In genomic region chr7:124500636-124501035, GRCm38 (mm10) we compare ENCODE assay signal across 24 mouse cellular contexts.
DNase-seq lines count a peak whose midpoint lies in the region; ATAC-seq lines count a peak whose summit lies in the region.
"Had no signal": no experiment of that assay in that cellular context is flagged by ENCODE, and none has a peak within 500 bp of the region (broad histone marks: within the 10 kb centered on the region; RNA-seq: fewer than 3 reads in every experiment).

No protein-coding gene starts in this region.

- no peaks in the 10 kb centered on the region for H3K4me1 ChIP-seq in embryonic facial prominence, embryonic 14.5 days (ENCODE audit: control insufficient read depth, insufficient read depth, low read length)
- H3K4me1 ChIP-seq in embryonic facial prominence, embryonic 10.5 days, result no peaks in the 10 kb centered on the region
- peaks cover 3% of the 10 kb centered on the region for H3K4me1 ChIP-seq in kidney, embryonic 16.5 days (ENCODE audit: insufficient read depth, low read length)
- H3K4me1 ChIP-seq: forebrain, embryonic 10.5 days; forebrain, embryonic 12.5 days had no signal

- H3K36me3 ChIP-seq in embryonic facial prominence, embryonic 14.5 days (ENCODE audit: control insufficient read depth, insufficient read depth, low read length), result no peaks in the 10 kb centered on the region
- H3K36me3 ChIP-seq in embryonic facial prominence, embryonic 10.5 days (replicated peaks), result no peaks in the 10 kb centered on the region
- no peaks in the 10 kb centered on the region for H3K36me3 ChIP-seq in kidney, embryonic 16.5 days (ENCODE audit: insufficient read depth, low read length)
- H3K36me3 ChIP-seq: embryonic facial prominence, embryonic 13.5 days; forebrain, embryonic 10.5 days; forebrain, embryonic 12.5 days; G1E had no signal

- 58% methylated on average over 3 of the region's 3 CpGs for WGBS in embryonic facial prominence, embryonic 14.5 days
- WGBS in embryonic facial prominence, embryonic 10.5 days, result 83% methylated on average over 3 of the region's 3 CpGs
- 35% methylated on average over 3 of the region's 3 CpGs for WGBS in kidney, embryonic 16.5 days

- no peak overlapping the region for H3K4me3 ChIP-seq in embryonic facial prominence, embryonic 14.5 days (ENCODE audit: low read depth, low read length)
- H3K4me3 ChIP-seq in embryonic facial prominence, embryonic 10.5 days, result no peak overlapping the region
- no peak overlapping the region for H3K4me3 ChIP-seq in kidney, embryonic 16.5 days (ENCODE audit: low read length)
- H3K4me3 ChIP-seq: embryonic facial prominence, embryonic 13.5 days; forebrain, embryonic 10.5 days; forebrain, embryonic 12.5 days had no signal

- no peak overlapping the region for H3K4me2 ChIP-seq in embryonic facial prominence, embryonic 14.5 days (ENCODE audit: low read depth, low read length)
- H3K4me2 ChIP-seq in kidney, embryonic 16.5 days (replicated peaks; ENCODE audit: low read depth, low read length), result no peak overlapping the region
- H3K4me2 ChIP-seq: embryonic facial prominence, embryonic 13.5 days; forebrain, embryonic 12.5 days had no signal

- DNase-seq in embryonic facial prominence, embryonic 14.5 days (ENCODE audit: low spot score), result peak; percentile 2
- no peak for DNase-seq in embryonic facial prominence, embryonic 10.5 days (ENCODE audit: low spot score)
- no peak for DNase-seq in kidney, postnatal 4 days
- DNase-seq in mesoderm, embryonic 11.5 days (ENCODE audit: low read depth, low spot score), result peak; percentile 1
- DNase-seq: adrenal gland, adult 8-10 months; adrenal gland, postnatal 14 days; adrenal gland, postnatal 36 days; B cell, adult 2 months; cerebellum, adult 11 months; cerebellum, adult 2 months; cerebellum, adult 9-10 months; cerebellum, postnatal 10 days; cerebellum, postnatal 25 days had no signal

- no peak for ATAC-seq in embryonic facial prominence, embryonic 14.5 days (ENCODE audit: low read depth)
- ATAC-seq in kidney, embryonic 16.5 days (ENCODE audit: low FRiP score, low TSS enrichment), result 0 out of 2 replicates have a peak, but pooled peaks have one; percentile 23
- no peak for ATAC-seq in cerebellum, adult (ENCODE audit: insufficient number of reproducible peaks, low FRiP score, low TSS enrichment)
- ATAC-seq: activated CD4-positive, CD25-positive, alpha-beta regulatory T cell, adult 4 months; CD4-positive, CD25-positive, alpha-beta regulatory T cell, adult 4 months; forebrain, embryonic 14.5 days; forebrain, embryonic 16.5 days; Patski had no signal

- H3K9me3 ChIP-seq in embryonic facial prominence, embryonic 14.5 days (ENCODE audit: control insufficient read depth, low read length), result no peaks in the 10 kb centered on the region
- H3K9me3 ChIP-seq in embryonic facial prominence, embryonic 10.5 days, result no peaks in the 10 kb centered on the region
- no peaks in the 10 kb centered on the region for H3K9me3 ChIP-seq in kidney, embryonic 16.5 days (ENCODE audit: low read length)
- H3K9me3 ChIP-seq: embryonic facial prominence, embryonic 13.5 days; forebrain, embryonic 10.5 days; forebrain, embryonic 12.5 days had no signal

- H3K27ac ChIP-seq in embryonic facial prominence, embryonic 14.5 days (replicated peaks; ENCODE audit: low read depth, low read length), result no peak overlapping the region
- H3K27ac ChIP-seq in embryonic facial prominence, embryonic 10.5 days (replicated peaks), result no peak overlapping the region
- H3K27ac ChIP-seq in kidney, embryonic 16.5 days (ENCODE audit: low read length), result no peak overlapping the region
- H3K27ac ChIP-seq: embryonic facial prominence, embryonic 13.5 days; forebrain, embryonic 10.5 days; forebrain, embryonic 12.5 days had no signal

- no peak overlapping the region for H3K9ac ChIP-seq in embryonic facial prominence, embryonic 14.5 days (ENCODE audit: low read depth, low read length)
- H3K9ac ChIP-seq in kidney, embryonic 16.5 days (replicated peaks; ENCODE audit: low read length), result no peak overlapping the region
- H3K9ac ChIP-seq: embryonic facial prominence, embryonic 13.5 days; forebrain, embryonic 12.5 days had no signal

- H3K27me3 ChIP-seq in embryonic facial prominence, embryonic 14.5 days (replicated peaks; ENCODE audit: control insufficient read depth, insufficient read depth, low read length), result no peaks in the 10 kb centered on the region
- no peaks in the 10 kb centered on the region for H3K27me3 ChIP-seq in embryonic facial prominence, embryonic 10.5 days (replicated peaks; ENCODE audit: low read depth, poor library complexity, severe bottlenecking)
- H3K27me3 ChIP-seq in kidney, embryonic 16.5 days (ENCODE audit: insufficient read depth, low read length), result no peaks in the 10 kb centered on the region
- H3K27me3 ChIP-seq: embryonic facial prominence, embryonic 13.5 days; forebrain, embryonic 12.5 days; Patski had no signal

Comparison
In these comparisons a context has a peak if more than half of its experiments do, and no peak if none do; other contexts are left out.
1. DNase-seq: peak in embryonic facial prominence, embryonic 14.5 days (single experiment) and mesoderm, embryonic 11.5 days (single experiment); none in embryonic facial prominence, embryonic 10.5 days (single experiment) and kidney, postnatal 4 days (0 of 2).